Mouse (Mus musculus) thymus, adult 2 months (tissue): ENCODE results near the gene Slc19a3.

Experiments
- CTCF ChIP-seq: fragments of 200-500 bp; IDR thresholded peaks from 2 replicates; pipeline ENCODE4 v1.5.1; 2012; ENCODE audit warnings: mild to moderate bottlenecking, control low read depth, low read length, moderate library complexity, borderline replicate concordance; ENCODE audit not compliant: control insufficient read depth, poor library complexity, insufficient read depth; ENCODE audit errors: extremely low read depth
- POLR2A ChIP-seq: fragments of 200-500 bp; IDR thresholded peaks from 2 replicates; pipeline ENCODE4 v1.6.1; 2012; ENCODE audit warnings: mild to moderate bottlenecking, low read length, control low read depth, moderate library complexity; ENCODE audit not compliant: control insufficient read depth, poor library complexity, insufficient read depth; ENCODE audit errors: extremely low read depth

- TF ChIP-seq POLR2A (no peak), CTCF (no peak)
Measured at GRCm38 (mm10) chr1:83007471-83007870, 30.8 kb downstream of the Slc19a3 start.
